Mouse (Mus musculus): ENCODE measurements around the gene Slc25a51.

DNA sequence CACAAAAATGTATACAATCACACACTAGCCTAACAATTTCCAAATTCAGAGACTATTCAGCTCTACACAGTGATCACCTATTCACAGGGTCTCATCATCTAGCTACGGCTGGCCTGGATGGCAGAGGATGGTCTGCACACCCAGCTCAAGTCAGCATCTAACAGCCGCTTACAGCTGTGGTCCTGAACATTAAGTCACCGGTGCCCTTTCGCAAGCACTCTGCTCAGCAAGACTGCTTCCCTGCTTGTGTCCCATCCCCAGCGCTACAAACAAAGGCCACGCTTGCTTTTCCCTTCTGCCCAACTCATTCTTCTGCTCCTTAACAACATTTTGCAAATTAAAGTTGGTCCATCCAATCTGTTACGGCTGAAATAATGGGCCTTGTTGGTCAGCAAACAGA, 2.2 kb downstream of the Slc25a51 start:
- TF ChIP-seq CTCF (IDR thresholded peaks at IDR 0.05; ENCODE audit: low read depth) (no peak), EP300 (IDR thresholded peaks at IDR 0.05; ENCODE audit: low read depth) (no peak)
